Mouse (Mus musculus) right cerebral cortex, postnatal 4 days (tissue): ENCODE data around the gene Usp42.

Source experiments
- DNase-seq: peaks from one replicate; pipeline ENCODE4 v3.0.0-alpha.2; 2022

Usp42 gene

GRCm38 (mm10) chr5:143732180-143732891 is at the start of gene Usp42:
Gene Usp42, minus strand, starts transcription at chr5:143732280.
- peak; percentile 93 for DNase-seq

DNA sequence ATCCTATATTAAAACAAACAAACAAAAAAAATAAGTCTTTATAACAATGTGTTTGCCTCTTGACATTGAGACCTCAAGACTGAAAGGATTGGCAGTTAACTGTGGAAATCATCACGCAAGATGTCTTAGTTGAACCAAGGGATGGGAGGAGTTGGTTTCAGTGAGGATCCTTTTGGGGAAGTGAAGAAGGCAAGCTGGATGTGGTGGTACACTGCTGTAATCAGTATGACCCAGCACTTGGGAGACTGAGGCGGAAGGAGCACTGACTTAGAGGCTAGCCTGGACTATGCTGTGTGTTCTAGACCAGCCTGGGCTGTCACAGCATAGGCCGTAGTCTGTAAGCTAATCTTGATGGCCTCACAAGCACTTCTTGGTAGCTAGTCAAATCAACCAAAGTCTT is 28.4 kb upstream of the Usp42 start:
- no peak for DNase-seq

DNA sequence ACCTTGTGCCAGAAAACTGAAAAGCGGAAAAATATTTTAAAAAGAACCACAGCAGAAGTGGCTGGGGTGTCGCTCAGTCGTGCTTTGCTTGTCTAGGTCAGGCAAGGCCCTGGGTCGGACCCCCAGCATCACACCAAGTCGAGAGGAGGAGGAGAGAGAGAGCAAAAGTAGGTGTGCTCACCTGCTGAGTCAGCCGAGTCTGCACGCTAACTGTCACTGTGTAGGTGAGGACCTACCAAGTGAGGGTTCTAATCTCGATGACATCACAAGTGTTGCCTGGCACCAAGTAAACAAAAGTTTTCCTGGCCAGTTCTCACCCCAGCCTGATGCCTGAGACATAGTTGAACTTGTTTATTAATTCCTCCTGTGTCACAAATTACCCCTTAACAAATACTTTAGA is 27.5 kb upstream of the Usp42 start:
- DNase-seq: no peak

GRCm38 (mm10) chr5:143757755-143758443 is 25.8 kb upstream of the Usp42 start:
- DNase-seq: peak; percentile 80

DNA sequence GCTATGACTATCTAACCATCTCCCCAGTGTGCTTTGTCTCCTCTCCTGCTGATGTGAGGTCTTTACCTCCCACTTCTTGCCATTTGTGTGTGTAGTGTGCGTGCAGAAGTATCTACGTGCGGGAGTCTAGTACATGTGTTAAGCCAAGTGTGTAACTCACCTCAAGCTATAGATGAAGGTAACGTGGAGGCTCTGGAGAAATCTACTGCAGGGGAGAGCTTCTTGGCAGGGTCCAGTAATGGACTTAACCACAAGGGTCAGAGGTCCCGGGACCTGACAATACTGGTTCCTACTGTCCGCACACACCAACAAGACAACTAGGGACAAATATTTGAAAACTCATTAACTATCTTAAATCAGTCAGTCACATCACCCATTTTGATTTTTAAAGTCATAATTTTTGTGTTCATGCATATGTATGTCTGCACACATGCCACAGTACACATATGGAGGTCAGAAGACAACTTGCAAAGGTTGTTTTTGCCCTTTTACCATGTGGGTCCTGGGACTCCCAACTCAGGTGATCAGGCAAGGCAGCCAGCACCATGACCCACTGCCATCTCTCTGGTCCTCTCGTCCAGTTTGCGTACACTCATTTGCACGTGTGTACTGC is 23.6 kb upstream of the Usp42 start:
- DNase-seq: no peak

- no peak for DNase-seq
Observed at GRCm38 (mm10) chr5:143749630-143750208, 17.6 kb upstream of the Usp42 start.

GRCm38 (mm10) chr5:143731483-143732112 is 482 bp downstream of the Usp42 start:
- no peak for DNase-seq

- no peak for DNase-seq
Observed at GRCm38 (mm10) chr5:143730915-143731314, 1.2 kb downstream of the Usp42 start.

- DNase-seq: no peak
Observed at GRCm38 (mm10) chr5:143721962-143722361, 10.1 kb downstream of the Usp42 start.

DNA sequence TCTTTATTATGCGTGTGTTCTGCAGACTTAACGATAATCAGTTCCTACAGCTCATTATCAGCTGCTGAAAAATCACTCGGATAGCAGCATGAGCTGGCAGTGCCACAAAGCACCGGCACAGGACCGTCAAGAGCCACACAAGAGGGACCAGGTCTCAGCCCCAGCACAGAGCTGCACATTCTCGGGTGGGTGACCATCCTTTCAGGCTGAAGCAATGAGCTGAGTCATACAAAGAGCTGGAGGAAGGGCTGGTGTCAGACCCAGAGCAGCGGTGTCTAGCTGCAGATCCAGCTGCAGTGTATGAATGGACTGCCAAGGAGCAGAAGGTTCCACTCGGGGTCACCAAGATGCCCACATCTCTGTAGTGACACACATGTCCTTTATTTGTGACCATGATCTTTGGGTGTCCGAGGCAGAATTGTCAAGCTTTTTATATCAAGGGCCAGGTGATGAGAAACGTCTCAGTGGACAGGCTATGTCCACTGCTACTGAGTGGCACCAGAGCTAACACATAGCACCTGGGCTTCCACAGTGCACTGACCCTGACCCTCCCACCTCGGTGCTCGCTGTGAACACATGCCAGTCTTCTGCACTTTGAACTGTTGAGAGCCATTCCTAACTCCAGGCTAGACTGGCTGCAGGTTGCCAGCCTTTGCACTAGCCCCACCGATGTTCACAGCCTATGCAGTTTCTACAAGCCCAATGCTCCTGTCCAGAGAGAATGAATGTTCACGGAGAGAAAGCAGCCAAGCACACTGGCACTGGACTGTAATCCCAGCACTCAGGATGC is 19.9 kb downstream of the Usp42 start:
- DNase-seq: no peak

GRCm38 (mm10) chr5:143711326-143711725 is 20.8 kb downstream of the Usp42 start:
- peak; percentile 74 for DNase-seq

DNA sequence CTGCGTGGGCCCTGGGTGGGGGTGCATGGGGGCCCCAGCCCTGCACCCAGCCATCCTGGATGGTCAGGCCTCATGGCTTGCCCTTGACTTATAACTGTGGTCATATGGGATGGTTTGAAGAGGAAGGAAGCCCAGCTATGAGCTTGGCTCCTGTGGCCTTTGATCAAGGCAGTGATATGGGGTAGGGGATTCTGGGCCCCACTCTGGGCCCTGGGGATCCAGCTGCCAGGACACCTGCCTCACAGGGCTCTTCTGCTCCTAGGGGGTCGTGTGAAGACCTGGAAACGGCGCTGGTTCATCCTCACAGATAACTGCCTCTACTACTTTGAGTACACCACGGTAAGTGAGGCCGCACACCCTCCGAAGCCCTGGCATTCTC is 25.3 kb downstream of the Usp42 start:
- no peak for DNase-seq

- no peak for DNase-seq
Observed at GRCm38 (mm10) chr5:143706030-143706821, 25.9 kb downstream of the Usp42 start.

- no peak for DNase-seq
Observed at GRCm38 (mm10) chr5:143705659-143705982, 26.5 kb downstream of the Usp42 start.

DNA sequence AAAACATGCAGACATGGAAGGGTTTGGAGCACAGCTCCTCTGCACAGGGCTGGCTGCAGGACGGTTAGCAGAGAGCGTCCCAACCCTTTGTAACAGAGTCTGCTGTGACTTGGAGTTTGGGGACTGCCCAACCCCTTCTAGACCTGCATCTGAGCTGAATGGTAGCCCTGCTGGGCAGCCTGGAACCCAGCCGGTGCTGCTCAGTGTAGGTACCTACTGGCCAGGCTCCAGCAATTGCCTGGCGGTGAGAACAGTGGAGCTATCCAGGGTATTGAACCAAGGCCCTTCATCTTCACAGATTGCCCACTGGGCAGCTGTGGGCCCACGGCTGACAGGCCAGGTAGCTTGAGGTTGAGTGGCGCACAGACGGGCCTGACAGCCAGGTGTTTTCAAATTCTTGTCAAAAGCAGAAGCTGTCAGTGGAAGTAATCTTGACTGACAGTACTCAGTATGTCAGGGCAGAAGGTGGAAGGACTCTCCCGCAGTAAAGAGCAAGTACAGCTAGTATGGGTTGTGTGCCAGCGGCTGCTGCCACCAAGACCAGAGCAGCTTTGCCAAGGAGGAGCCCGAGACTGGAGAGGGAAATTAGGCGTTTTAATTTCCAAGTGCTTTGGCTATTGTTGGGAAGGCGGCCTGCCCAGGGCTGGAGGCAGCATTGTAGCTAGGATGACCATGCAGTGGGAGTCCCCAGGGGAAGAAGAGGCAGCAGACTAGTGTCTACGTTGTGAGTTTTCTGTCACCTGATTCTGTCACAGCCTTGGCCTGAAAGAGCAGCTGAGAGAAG is 27.0 kb downstream of the Usp42 start:
- DNase-seq: no peak

DNA sequence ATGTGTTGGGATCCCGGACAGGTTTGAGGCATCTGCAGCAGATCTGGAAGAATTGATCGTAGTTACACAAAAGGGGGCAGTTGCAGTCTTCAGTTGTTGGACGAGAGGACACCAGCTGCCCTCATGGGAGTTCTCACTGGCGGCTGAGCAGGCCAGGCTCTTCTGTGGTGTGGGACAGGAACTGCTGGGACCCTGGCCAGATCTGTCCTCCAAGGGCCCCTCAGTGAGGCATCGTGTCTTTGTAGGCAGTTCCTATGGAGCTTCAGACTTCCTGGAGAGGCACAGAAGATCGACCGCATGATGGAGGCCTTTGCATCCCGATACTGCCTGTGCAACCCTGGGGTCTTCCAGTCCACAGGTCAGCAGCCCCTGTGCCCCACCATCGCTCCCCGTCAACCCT is 31.0 kb downstream of the Usp42 start:
- DNase-seq: no peak

DNA sequence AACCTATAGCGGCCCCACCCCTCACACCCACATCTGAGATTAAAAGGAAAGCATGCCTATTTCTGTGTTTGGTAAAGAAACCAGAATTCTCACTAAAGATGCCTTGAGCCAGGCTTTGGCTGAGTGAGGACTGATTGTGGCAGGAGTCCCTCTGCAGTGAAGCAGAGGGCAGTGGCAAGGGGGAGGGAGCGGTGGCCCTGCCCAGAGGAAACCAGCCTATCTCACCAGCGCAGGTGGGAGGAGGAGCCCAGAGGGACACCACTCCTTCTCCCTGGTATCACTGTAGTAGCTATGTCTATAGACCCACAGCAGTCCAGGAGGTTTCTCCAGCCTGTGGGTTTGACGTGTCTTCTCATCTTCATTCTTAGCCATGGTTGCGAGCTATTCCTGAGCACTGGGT is 31.8 kb downstream of the Usp42 start:
- no peak for DNase-seq

- DNase-seq: no peak
Observed at GRCm38 (mm10) chr5:143698454-143698853, 33.6 kb downstream of the Usp42 start.

GRCm38 (mm10) chr5:143696323-143696722 is 35.8 kb downstream of the Usp42 start:
- no peak for DNase-seq

GRCm38 (mm10) chr5:143690926-143691325 is 41.2 kb downstream of the Usp42 start:
- no peak for DNase-seq

DNA sequence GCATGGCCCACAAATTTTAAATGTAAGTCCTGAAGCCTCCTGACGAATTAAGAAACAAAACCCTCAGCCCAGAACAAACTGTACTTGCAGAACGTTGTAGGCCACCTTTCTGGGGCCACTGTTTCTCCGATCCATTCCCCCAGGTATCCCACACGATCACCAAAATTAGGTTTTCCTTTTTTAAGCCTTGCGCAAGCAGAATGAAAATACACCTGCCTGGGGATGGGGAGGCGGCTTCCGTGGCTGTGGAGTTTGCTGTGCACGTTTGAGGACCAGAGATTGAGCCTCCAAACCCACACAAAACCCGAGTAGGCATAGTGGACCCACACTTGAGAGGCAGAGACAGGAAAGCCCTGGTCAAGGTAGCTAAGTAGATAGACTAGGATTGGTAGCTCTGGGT is 41.7 kb downstream of the Usp42 start:
- DNase-seq: no peak
